Mouse (Mus musculus) brain, embryonic 18.5 days (tissue): ENCODE results near the gene Tubb4a.
A peak's percentile ranks its signal among the peaks of the same experiment; 100 is the strongest.
"Not testable (repeated sequence)": the region's sequence is repeated elsewhere in the genome, so short reads cannot be mapped to it uniquely, and the experiment has no call there.

Experiments
- DNase-seq: peaks from one replicate; pipeline ENCODE4 v3.0.0-alpha.2; 2012; ENCODE audit warnings: low read depth, low spot score

The Tubb4a gene

GRCm38 (mm10) chr17:57058891-57059485 lies 28.6 kb downstream of the Tubb4a start, which contains the start of gene Crb3:
Gene Crb3 (plus strand): TSS chr17:57059105.
- DNase-seq: no peak

GRCm38 (mm10) chr17:57056246-57056645 lies 31.3 kb downstream of the Tubb4a start:
- no peak for DNase-seq

DNA sequence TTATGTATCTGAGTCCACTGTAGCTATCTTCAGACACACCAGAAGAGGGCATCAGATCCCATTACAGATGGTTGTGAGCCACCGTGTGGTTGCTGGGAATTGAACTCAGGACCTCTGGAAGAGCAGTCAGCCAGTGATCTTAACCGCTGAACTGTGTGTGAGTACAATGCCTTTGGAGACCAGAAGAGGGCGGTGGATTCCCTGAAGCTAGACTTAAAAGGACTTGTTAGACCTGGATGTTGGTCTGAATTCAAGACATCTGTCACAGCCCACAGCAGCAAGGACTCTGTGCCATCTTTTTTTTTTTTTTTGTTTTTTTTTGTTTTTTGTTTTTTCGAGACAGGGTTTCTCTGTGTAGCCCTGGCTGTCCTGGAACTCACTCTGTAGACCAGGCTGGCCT lies 35.9 kb downstream of the Tubb4a start:
- DNase-seq: not testable (repeated sequence)

DNA sequence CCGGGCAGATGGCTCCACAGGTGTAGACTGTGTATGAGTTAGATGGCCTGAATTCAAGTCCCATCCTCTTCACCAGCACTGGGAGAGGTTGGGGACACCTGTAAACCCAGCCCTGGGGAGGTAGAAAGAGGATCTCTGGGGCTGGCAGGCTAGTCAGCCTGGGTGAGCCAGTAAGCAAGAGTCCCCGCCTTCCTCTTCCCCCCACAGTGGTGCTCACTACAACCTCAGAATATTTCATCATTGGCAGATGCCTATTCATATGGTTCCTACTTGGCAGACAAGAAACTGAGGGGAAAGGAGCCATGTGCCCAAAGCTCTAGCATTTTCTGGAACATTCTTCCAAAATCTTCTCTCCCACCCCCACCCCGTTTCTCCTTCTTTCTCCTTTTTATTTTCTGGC lies 38.8 kb downstream of the Tubb4a start:
- DNase-seq: no peak

DNA sequence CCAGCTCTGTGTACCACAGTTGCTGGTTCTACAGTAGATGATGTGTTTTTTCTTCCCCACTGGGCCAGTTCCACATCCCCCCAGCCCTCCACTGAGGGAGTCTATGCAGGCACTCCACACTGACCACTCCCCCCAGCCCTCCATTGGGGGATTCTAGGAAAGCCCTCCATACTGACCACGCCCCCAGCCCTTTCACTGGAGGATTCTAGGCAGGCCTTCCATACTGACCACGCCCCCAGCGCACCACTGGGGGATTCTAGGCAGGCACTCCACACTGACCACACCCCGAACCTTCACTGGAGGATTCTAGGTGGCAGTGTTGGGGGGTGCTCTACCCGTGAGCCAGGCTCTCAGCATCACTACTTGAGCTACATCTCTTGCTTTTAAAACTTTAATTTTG lies 40.2 kb downstream of the Tubb4a start:
- DNase-seq: no peak

- DNase-seq: no peak
These were observed 46.0 kb downstream of the Tubb4a start, which contains the start of gene Slc25a41 for GRCm38 (mm10) chr17:57041554-57041953. Gene Slc25a41 (minus strand): TSS chr17:57041654.

DNA sequence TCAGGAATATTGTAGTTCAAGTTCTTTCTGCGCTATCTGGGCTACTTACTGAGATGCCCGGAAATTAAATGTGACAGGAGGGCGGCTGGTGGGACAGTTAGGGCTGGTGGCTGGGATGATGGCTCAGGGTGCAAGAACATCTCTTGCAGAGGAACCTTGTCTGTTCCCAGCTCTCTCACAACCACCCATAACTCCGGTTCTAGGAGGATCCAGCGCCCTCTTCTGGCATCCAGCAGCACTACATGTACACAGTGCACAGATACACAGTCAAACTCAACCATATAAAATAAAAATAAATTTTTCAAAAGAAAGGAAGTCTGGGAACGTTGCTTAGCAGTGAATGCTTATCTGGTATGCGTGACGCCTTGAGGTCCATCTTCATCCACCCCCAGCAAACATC lies 48.6 kb downstream of the Tubb4a start:
- no peak for DNase-seq

GRCm38 (mm10) chr17:57032854-57033253 lies 54.7 kb downstream of the Tubb4a start:
- DNase-seq: no peak

DNA sequence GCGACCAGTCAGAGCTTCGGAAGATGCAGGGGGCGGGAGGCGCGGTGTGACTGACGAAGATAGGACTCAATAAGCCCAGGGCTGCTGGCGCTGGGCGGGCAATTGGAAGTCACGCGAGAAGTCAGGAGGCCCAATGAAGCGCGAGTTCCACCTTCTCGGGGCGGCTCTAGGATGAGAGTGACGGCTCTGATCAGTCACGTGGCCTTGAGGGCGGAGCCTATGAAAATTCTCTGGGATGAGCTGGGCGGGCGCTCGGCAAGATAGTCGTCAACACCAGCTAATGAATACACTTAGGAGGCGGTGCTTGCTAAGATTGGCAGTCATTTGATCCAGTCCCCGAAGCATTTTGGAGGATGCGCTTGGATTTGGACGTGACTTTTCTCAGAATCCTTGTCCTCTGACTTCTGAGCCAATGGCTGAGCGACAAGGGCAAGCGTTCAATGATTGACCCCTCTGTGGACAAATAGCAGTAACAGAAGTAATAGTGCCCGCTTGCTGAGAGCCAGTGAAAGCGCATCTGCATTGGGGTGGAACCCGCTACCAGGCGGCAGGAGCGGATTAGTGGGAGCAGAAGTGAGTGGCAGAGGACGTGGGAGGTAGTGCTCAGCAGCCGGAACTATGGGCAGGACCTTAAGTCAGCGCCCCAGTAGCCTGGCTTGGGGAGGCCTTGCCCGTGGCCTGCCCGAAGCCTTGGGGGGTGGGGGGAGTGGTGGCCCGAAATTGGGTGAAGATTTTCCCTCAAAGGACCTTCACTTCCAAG lies 55.7 kb downstream of the Tubb4a start:
- peak; percentile 100 for DNase-seq

- DNase-seq: no peak
These were observed 56.5 kb downstream of the Tubb4a start, which contains the start of gene Khsrp for GRCm38 (mm10) chr17:57030931-57031660. Gene Khsrp (minus strand): TSS chr17:57031522.
